Mouse (Mus musculus) lung, postnatal 0 days (tissue): ENCODE measurements around the gene Ankrd12.

Experiments used
- CTCF ChIP-seq: IDR thresholded peaks from 2 replicates; pipeline ENCODE4 v1.5.1; 2016; ENCODE audit warnings: antibody characterized with exemption, mild to moderate bottlenecking
- EP300 ChIP-seq: IDR thresholded peaks from 2 replicates; pipeline ENCODE4 v1.6.1; 2016; ENCODE audit warnings: antibody characterized with exemption, mild to moderate bottlenecking, control low read depth

- no peak for TF ChIP-seq CTCF
- no peak for TF ChIP-seq EP300
Measured at GRCm38 (mm10) chr17:66108198-66108597, 31.3 kb upstream of the Ankrd12 start.
